Mouse (Mus musculus): ENCODE measurements at regions not wholly inside any gene's neighbourhood (a gene's known extent, or its start where the extent isn't known, plus 50 kb on each side); places are given as distances from the start of the nearest gene placed in this dataset.

DNA sequence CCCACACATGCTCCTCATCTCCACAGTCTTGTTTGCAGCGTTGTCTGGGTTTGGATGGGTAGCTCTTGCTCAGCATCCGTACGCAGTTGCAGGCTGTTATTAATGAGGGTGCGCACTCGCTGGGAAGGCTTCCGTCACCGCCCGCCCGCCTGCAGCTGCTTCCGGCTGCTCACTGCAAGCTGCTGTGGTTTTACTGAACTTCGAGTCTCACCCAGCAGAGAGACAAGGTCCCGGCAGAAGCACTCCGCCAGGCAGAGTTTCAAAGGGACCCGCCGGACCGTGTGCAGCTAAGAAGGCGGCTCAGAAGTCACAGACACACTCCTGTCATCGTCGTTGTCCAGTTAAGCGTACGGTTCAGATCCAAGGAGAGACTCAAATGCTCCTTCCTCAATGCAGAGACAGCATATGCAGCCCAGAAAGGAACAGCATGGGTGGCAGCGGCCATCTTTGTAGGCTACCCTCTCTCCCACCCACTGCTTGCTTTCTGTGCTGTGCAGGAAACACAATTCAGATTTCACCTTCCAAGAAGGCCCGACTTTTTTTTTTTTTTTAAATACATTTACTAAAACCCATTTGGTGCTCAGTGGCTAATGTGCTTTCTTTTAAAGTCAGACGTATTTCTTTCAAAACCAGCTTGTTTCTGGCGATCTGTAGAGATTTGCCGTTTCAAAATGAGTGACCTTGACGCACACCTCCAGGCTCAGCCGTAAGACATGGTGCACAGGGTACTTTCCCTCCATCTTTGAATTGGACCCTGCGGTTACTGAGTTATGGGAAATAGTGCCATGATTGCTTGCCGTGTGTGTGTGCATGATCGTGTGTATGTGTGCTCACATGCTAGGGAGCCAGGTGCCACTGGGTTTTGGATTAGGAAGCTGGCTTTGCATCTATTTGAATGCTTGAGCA, 169.2 kb upstream of the Map3k1 start:
- no peak for DNase-seq (ENCODE audit: low read depth, low spot score)

DNA sequence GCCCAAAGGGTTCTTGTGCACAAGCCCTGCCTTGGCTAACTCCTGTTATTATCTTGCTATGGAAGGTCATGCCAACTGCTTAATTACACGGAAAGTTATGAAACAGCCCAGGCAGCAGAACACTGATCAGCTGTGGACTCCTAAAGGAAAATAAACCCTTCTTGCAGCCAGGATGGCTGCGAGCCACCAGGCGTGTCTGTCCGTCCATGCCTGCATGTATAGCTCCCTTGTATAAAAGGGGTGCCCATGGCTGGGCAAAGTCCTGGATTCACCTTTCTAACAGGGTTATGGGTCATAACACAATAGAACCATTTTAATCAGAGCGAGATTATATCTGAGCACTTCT, 169.9 kb upstream of the Map3k1 start:
- no peak for DNase-seq (ENCODE audit: low read depth, low spot score)

DNA sequence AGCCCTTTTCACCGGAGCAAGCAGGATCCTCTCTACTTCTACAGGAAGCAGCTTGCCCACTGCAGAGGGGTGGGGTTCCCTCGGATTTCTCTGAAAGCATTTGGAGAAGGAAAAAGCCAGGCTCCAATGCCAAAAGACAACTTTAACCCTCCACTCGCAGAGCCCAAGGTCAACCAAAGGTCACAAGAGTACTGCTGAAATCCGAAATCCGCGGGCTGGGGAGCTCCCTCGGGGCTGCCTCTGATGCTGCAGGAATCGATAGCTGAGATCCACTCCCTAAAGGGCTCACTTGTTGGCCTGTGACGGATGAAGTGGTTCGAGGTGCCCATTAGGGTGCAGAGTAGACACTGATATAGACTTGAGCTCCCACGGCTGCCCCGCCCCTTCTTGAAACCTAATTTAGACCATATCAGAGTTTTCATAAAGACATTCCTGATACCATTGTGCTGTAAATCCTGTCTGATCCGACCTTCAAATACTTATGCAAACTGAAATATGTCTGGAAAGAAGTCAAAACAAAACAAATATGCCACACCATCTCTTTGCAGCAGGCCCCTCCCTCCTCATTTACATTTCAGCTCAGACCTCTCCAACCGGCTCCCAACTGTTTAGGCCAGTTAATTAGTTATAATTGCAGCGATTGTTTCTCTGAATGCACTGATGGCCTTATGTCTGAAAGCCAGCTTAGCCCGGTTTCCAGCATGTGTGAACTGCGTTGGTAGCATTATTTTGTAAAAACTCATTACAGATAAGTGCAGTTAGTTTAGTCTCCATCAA, 170.8 kb upstream of the Map3k1 start:
- DNase-seq (ENCODE audit: low read depth, low spot score): no peak

DNA sequence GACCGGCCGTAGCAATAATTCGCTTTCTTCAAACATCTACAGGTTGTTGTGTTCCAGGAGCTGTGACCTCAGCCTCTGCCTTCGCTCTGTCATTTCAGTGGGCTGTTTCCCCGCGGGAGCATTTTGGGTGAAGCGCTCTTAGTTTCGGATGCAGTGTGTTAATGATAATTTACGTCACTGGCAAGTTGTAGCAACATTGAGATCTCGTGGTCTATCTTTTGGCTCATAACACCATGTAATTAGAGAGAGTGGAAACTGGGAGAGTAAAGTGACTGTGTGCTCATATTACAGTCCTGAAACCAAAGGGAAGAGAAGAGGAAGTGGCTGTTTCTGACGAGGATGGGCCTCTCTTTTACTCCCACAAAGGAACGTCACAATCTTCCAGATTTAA, 171.4 kb upstream of the Map3k1 start:
- DNase-seq (ENCODE audit: low read depth, low spot score): no peak

DNA sequence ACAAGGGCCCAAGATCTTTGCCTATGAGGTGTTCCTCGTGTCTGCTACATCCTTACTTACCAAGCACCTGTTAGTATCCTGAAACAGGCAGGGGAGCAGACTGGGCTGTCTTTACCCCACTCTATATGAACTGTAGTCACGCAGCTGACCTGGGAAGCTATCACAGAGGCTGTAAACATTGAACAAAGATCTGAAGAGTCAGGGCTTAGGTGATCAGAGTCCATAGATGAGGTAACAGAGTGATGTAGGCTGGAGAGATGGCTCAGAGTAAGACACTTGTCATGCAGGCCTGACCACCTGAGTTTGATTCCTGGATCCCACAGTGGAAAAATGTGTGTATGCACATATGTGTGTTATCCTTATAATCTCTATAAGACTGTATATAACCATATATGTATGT, 172.3 kb upstream of the Map3k1 start:
- DNase-seq (ENCODE audit: low read depth, low spot score): no peak

DNA sequence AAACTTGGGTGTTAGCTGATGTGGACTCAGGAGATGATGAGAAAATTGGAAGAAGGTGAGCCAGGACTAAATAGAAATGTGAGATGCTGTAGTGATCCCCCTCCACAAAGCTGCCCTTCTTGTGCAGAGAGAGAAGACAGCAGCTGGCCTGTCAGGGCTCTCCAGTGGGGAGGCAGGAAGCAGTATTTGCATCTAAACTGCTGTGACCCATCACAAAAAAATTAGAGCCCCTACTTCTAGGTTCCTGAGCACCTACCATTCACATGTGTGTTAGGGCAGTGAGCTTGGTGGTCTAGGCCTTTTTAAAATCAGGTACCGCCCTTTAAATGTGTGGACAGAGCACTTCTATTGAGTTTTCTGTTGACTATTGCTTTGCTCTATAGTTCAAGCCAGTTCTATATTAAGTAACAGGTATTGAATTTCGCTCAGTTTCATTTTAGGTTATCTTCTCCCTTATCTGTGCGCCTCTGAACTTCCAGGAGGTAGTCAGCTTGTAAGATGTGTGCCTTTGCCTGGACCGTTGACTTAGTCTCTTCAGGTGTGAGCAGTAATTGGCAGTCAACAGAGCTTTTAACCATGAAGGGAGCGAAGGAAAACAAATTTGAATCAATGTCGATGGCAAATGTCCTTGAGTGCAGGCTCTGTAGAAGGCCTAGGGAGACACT, 174.1 kb upstream of the Map3k1 start:
- no peak for DNase-seq (ENCODE audit: low read depth, low spot score)

DNA sequence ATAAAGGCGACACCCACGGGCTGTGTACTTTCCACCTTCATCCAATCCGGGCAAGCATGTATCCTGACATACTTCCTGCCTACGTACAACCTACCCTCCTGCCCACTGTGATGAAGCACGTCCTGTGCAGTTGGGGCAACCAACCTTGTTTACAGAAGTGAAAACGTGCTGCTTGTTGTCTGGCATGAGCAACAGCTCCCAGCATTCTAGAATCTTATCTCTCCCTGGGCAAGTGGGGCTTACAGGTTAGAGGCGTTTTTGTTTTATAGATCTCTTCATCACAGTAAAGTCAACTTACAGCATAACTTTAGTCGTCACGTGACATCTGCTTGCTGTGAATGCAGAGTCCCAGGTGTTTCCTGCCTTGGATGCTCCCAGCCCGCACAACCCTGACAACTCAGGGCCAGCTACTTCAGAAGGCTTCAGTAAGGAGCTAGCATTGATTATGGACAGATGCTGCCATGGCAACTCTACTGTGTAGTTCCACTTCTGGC, 175.3 kb upstream of the Map3k1 start:
- no peak for DNase-seq (ENCODE audit: low read depth, low spot score)

DNA sequence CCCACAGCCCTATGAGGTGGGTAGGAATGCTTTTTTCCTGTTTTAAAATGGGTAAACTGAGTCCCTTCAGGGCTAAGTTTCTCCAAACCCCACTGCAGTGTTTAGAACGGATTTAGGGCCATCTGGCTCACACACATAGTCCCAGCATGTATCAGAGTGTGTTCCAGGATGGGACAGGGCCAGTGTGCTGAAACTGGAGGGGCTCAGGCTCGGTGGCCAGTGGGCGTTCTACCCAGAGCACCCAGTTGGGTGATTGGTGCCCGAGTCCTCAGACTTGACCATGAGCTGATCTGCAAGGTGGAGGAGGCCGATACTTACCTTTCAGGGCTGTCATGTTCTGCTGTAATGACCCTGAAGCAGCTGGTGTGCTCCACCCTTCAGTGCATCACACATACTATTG, 176.6 kb upstream of the Map3k1 start:
- DNase-seq (ENCODE audit: low read depth, low spot score): no peak

DNA sequence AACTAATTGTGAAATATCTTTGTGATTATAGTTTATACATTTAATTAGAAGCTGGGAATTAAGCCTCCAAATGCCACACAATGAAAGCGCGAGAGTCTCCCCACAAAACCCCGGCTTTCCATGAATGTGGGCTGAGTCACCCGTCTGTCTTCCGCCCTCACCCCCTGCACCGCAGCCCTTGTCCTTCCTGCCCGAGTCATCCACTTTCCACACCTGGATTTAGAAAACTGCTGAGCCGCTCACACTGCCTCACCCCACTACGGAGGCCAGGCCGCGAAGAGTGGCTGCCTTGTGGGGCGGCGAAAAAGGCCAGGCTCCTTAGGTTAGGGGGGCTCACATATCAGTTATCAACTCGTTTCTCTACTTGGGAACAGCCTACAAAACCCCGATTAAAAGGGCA, 177.9 kb upstream of the Map3k1 start:
- no peak for DNase-seq (ENCODE audit: low read depth, low spot score)

DNA sequence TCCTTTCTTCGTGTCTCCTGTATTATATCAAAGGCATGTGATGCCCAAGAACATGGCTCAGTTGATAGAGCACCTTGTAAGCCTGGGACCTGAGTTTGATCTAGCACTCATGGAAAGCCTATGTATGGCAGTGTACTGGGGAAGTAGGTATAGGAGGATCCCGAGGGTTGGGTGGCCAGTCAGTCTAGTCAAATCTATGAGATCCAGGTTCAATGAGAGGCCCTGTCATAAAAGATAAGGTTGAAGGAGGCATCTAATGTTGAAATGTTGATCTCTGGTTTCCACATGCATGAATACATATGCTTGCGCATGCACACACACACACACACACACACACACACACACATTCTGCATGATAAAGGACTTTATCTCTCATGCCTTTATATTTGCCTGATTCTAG, 178.6 kb upstream of the Map3k1 start:
- DNase-seq (ENCODE audit: low read depth, low spot score): peak; percentile 8

DNA sequence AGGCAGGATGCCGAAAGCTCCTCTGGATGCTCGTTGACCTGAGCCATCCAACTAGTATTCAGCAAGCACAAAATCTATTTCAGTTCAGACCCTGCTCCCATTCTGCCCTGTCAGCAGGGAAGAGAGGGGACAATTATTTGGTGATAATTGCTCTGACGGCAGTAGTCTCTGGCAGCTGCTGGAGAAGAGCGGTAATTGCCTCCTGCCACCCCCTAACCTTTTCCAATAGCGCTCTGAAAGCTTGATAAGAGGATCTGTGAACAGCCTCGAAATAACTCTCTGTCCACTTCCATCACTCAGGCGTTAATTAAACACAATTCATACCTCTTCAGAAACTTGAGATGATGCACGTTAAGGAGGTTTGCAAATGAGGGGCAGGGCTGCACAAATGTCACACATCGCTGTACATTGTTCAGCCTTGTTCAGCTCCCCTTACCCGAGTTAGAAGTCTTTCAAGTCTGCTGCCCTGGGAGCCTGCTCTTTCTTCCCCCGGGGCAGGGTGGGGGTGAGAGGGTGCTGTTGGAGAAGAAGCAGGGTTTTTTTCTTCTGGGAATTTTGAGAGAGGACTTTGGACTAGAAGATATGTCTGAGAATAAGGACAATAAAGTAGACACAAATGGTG, 182.2 kb upstream of the Map3k1 start:
- no peak for DNase-seq (ENCODE audit: low read depth, low spot score)

DNA sequence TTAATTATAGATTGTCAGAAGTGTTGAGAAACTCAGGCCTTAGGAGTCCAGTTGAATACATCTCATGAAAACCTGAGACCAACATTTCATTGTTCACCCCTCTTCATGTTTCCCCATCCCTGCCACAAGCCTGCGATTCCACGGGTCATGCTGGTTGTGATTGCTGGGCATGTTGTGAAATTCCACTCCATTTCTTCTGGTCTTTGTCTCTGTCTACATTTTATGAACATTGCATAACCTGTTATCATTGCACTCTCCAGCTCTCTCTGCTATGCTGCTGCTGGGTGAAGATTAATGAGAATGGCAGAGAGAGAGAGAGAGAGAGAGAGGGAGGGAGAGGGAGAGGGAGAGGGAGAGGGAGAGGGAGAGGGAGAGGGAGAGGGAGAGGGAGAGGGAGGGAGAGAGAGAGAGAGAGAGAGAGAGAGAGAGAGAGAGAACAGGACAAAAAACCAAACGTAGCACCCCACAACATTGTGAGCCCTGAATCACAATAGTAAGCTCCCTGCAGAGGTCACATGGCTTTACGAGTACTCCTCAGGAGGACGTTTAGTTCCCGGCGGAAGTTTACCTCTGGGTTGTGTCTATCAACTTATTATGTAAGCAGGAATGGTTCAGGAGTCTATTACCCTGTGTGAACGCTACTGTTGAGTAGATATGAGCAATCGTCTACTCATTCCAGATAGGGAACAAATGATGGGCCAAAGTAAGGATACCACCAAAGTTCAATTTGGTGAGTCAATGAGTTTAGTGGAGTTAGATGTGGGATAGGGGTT, 183.5 kb upstream of the Map3k1 start:
- no peak for DNase-seq (ENCODE audit: low read depth, low spot score)

DNA sequence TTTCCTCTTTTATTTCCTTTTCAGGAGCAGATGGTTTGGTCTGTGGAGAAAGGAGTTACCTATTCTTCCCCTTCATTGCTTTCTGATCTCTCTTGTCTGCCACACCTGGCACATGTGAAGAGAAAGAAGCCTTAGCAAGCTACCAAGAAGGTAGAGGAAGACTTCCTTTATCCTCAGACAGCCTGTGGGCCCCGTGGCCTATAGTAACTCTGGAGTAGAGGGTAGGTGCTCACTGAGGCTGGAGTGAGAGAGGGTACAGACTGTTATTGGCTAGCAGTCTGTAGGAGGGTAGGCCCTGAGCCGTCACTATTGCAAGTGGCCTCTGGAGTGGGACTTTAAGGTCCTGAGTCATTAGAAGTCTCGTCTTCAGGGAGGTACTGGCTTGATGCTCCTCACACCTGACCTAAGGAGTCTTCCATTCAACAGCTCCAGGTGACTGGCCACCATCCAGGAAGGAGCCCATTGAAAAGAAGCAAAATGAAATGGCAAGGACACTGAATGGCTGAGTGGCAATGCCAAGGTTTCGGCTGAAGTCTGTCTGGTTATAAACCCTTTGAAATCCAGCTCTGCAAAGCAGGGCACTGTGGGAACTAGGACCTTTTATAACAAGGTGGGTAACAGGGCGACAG, 186.2 kb upstream of the Map3k1 start:
- DNase-seq (ENCODE audit: low read depth, low spot score): no peak

DNA sequence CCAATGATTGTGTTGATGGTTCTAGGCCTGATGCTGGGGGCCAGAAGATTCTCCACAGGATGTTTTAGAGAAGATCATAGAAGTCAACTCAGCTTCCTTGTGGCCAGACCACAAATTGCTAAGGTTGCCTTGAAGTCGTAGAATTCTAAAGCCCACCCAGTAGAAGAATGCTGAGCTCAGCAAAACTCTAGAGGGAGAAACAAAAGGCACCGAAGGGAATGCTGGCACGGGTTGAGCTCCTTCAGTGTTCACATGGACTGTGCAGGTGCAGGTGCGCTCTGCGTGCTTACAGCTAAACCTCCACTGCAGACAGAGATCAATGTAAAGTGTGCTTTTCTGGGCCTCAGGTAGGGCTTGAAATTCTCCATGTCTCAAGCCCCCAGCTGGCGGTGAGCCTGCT, 186.9 kb upstream of the Map3k1 start:
- DNase-seq (ENCODE audit: low read depth, low spot score): no peak

DNA sequence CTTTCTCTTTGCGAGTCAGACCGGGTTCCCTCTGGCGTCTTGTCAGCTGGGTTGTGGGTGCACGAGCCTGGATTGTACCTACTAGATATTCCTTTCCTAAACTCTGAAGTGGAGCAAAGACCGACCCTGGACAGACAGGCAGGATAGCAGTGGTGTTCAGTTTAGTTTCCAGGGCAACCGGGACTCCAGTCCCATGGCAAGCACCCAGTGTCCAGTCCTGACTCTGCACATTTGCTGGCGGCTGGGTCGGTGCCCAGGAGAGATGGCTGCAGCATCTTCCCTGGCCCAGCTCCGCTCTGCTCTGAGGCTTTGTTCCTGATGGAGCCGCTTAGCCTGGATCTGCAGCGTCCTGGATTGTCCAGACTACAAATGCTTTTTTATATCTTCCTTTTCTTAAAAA, 188.1 kb upstream of the Map3k1 start:
- DNase-seq (ENCODE audit: low read depth, low spot score): no peak

DNA sequence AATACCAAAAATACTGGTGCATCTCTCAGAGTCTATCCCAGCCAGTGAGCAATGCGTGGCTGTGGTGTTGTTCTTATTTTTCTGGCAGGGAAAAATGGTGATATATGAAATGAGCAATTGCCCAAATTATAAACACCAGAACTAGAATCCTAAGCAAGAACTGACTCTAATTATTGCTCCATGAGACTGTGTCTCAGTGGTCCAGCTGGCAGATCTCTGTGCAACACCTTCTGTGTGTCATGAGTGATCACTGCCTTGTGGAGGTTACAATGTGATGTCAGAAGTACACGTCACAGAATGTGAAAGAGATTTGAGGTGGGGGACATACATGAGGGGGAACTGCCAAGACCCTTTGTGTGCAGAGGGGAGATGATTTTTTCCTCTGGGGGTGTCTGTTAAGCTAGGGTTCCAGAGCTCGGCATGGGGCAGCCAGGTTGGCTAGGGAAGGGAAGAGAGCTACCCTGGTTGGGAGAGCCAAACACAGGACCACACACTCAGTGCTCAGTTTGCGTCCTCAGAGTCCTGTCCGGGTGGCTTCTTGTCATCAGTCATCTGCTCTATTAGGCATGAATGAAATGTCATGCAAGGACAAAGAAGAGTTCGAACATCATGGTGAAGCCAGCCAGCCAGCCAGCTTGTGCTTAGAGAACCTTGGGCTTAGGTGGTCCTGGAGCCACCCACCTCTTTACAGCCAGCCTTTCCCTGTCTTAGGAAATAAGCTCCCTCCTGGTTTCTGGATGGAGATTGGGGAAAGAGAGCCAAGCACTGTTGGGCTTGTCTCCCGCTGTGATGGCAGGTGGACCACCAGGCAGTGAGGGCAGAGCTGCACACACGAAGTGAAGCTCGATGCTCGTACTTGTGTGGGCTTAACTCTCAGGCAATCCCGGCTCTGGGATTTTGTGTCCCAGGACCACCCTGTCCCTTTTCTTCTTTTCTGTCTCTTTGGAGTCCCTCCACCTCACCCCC, 189.5 kb upstream of the Map3k1 start:
- no peak for DNase-seq (ENCODE audit: low read depth, low spot score)

DNA sequence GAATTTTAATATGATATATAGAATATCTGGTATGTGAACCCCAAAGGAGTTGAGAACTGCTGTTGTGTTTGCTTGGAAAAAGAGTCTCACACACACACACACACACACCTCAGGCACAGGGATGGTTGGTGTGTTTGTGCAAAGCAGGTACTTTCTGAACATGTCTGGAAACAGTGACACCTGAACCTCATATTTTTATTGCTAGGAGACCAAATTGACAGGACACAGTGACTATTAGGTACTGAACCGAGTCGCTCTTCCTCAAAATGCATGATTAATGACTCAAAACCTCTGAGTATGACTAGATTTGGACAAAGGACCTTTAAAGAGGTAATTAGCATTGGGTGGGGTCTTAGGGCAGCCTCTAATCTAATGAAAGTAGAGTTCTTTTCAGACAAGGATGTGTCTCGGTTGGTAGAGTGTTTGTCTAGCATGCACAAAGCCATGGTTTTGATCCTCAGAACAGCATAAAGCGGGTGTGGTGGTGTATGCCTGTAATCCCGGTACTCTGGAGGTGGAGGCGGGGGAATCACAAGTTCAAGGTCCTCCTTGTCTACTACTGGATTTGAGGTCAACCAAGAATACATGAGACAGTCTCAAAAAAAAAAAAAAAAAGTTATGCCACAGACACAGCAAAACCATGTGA, 191.0 kb upstream of the Map3k1 start:
- no peak for DNase-seq (ENCODE audit: low read depth, low spot score)

DNA sequence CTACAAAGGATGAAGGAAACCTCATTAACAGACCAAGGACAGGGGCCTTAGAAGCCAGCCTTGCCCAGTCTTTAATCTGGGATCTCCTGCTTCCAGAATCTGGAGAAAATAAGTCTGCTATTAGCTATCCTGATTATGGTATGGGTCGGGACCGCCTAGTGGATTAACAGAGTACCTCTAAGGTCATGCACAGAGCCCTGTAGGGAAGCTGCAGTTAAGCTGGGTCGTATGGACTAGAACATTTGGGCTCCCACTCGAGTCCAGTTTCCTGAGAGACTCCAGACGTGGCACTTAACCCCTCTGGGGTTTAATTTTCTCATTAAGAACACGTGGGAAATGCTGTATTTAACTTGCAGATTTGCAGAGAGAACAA, 191.5 kb upstream of the Map3k1 start:
- no peak for DNase-seq (ENCODE audit: low read depth, low spot score)

DNA sequence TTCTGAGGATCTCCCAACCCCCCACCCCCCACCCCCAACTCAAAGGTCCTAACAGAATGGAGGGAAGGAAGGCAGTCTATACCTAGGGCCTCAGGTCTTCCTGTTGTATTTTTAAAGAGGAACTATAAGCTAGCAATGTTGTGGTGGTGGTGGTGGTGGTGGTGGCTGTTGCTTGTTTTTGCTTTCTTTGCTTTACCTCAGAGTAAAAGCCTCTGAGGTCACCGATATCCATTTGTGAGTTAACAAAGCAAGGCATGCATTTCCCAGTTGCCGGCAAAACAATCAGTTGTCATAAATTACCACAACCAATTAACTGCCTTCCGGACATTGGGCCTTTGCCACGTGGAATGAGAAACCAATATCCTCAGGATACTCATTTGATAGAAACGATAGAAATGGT, 191.9 kb upstream of the Map3k1 start:
- DNase-seq (ENCODE audit: low read depth, low spot score): no peak
